Mouse (Mus musculus) megakaryocyte, embryonic 14.5 days (primary cell): ENCODE measurements around the gene Cpxm2.

Experiments
- FLI1 ChIP-seq: IDR thresholded peaks from 2 replicates; pipeline ENCODE4 v1.6.1; 2012; ENCODE audit warnings: low read length, inconsistent platforms, mixed read lengths
- GATA1 ChIP-seq: IDR thresholded peaks from 3 replicates; pipeline ENCODE4 v1.6.1; 2012; ENCODE audit warnings: mixed read lengths, low read length, inconsistent platforms, borderline replicate concordance

DNA sequence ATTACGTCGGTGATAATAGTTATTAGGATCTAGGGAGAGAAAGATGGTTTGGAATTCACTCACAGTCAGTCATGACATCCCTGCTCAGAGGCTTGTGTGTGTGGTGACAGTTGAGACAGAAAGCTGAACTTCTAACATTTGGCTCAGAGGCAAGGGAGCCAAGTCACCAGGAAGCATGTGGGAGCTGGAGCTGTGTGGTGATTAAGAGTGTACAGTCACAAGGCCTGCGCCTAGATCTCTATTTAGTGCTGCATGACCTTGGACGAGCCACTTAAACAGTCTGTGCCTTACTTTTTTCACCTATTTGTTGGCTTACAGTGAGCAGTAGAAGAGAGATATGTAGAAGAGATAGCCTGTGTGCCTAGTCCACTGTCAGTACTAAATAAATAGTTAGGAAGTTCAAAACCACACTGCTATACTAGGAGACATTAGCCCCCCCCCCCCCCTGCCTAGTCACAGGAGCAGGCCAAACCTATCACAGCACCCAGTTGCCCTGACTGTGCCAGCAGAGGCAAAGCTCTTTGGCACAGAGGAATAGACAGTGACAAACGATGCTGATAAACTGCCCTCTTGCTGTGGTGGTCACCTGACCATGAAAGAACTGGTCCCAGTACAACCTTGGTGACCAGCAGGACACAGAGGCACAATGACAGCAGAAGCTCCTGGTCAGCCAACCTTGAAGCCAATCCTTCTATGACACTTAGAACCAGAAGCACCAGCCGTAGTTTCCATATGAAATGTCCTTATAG, 83.5 kb downstream of the Cpxm2 start:
- no peak for TF ChIP-seq GATA1
- TF ChIP-seq FLI1: no peak
